Mouse (Mus musculus) ovary, adult 2 months (tissue): ENCODE data around the gene Gm20906. TPM values are rescaled to one million over a fixed set of nuclear protein-coding genes. Genes with fewer than 3 reads are reported as not detected.

Source experiments
- polyA plus RNA-seq: library from polyadenylated mRNA; depleted of rRNA; stranded (reverse); fragments of >200 nt; gene quantifications from 2 replicates; pipeline ENCODE4 v1.2.3, GENCODE M21; 2012; rRNA removed

Gene Gm20906
- not detected in 2 replicates for polyA plus RNA-seq

DNA sequence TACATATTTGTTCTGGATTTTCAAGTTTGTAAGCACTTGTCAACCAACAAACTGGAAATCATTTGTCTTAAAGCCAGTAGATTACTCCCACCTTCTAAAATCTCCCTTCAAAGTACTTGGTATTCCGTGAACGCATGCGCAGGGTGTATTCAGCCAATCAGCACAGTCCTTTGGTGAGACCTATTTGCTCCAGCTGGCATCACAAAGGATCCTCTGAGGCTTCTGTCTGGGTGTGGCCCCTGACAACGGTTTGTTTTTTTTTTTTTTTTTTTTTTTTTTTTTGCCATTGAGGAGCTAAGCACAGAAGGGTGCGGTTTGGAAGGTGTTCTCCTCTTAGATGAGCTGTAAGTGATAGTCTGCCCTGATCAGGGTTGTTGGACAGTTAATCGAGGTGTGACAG lies at the start of gene Gm20906:
Gm20906 (plus strand) TSS at position 301 of the 400 bp plus-strand sequence.

